Mouse (Mus musculus): Measurements from ENCODE around the gene Wfdc11.
"Not testable (repeated sequence)": the region's sequence is repeated elsewhere in the genome, so short reads cannot be mapped to it uniquely, and the experiment has no call there.

Gene Wfdc11

GRCm38 (mm10) chr2:164673987-164674386 is at the start of gene Wfdc11:
Gene Wfdc11 (minus strand): TSS chr2:164674087.
- no peak for DNase-seq

- no peak for DNase-seq
These were observed 49.4 kb upstream of the Wfdc11 start for GRCm38 (mm10) chr2:164723276-164723675.

- not testable (repeated sequence) for DNase-seq
These were observed 42.4 kb upstream of the Wfdc11 start for GRCm38 (mm10) chr2:164716194-164716786.

GRCm38 (mm10) chr2:164715005-164715404 is 41.1 kb upstream of the Wfdc11 start, which contains the start of gene Spint5:
Gene Spint5 (plus strand): TSS chr2:164715305.
- DNase-seq = no peak

- DNase-seq = no peak
These were observed 32.1 kb upstream of the Wfdc11 start for GRCm38 (mm10) chr2:164705991-164706390.

GRCm38 (mm10) chr2:164705328-164705727 is 31.4 kb upstream of the Wfdc11 start:
- DNase-seq = no peak

- no peak for DNase-seq
These were observed 30.3 kb upstream of the Wfdc11 start for GRCm38 (mm10) chr2:164704235-164704634.

GRCm38 (mm10) chr2:164701761-164702160 is 27.9 kb upstream of the Wfdc11 start:
- DNase-seq = no peak

GRCm38 (mm10) chr2:164700959-164701358 is 27.1 kb upstream of the Wfdc11 start:
- DNase-seq = no peak

- no peak for DNase-seq
These were observed 24.3 kb upstream of the Wfdc11 start, which contains the start of gene Spint4 for GRCm38 (mm10) chr2:164698201-164698600. Gene Spint4 (plus strand): TSS chr2:164698501.

- DNase-seq = no peak
These were observed 10.9 kb upstream of the Wfdc11 start, which contains the start of gene Wfdc13 for GRCm38 (mm10) chr2:164684807-164685206. Gene Wfdc13 (plus strand): TSS chr2:164685107.

- no peak for DNase-seq
These were observed 6.0 kb upstream of the Wfdc11 start for GRCm38 (mm10) chr2:164679906-164680305.

GRCm38 (mm10) chr2:164678848-164679625 is 5.2 kb upstream of the Wfdc11 start:
- peak; percentile 54 to 79 for DNase-seq

- DNase-seq = no peak
These were observed 3.2 kb upstream of the Wfdc11 start for GRCm38 (mm10) chr2:164676916-164677685.

GRCm38 (mm10) chr2:164676103-164676502 is 2.2 kb upstream of the Wfdc11 start:
- no peak for DNase-seq

- no peak for DNase-seq
These were observed 2.9 kb downstream of the Wfdc11 start for GRCm38 (mm10) chr2:164670938-164671337.

- no peak for DNase-seq
These were observed 3.6 kb downstream of the Wfdc11 start for GRCm38 (mm10) chr2:164670261-164670660.

- DNase-seq = no peak
These were observed 9.0 kb downstream of the Wfdc11 start for GRCm38 (mm10) chr2:164664851-164665250.

- no peak for DNase-seq
These were observed 17.4 kb downstream of the Wfdc11 start, which contains the start of gene Wfdc9 for GRCm38 (mm10) chr2:164656483-164656882. Gene Wfdc9 (minus strand): TSS chr2:164656583.

GRCm38 (mm10) chr2:164655858-164656257 is 18.0 kb downstream of the Wfdc11 start, which contains the start of gene Wfdc10:
Gene Wfdc10 (plus strand): TSS chr2:164656046.
- peak; percentile 32 to 64 for DNase-seq

GRCm38 (mm10) chr2:164641881-164642673 is 31.8 kb downstream of the Wfdc11 start:
- DNase-seq = peak in 1 of 2 experiments; percentile 9

GRCm38 (mm10) chr2:164641129-164641528 is 32.8 kb downstream of the Wfdc11 start:
- no peak for DNase-seq
